Mouse (Mus musculus) liver, postnatal 0 days (tissue): Measurements from ENCODE around the gene Pfkl.

Experiments used
- CTCF ChIP-seq: sonication (generic); IDR thresholded peaks from 2 replicates; pipeline ENCODE4 v1.5.1; 2016; ENCODE audit warnings: antibody characterized with exemption, low read depth
- EP300 ChIP-seq: IDR thresholded peaks from 2 replicates; pipeline ENCODE4 v1.6.1; 2016; ENCODE audit warnings: antibody characterized with exemption, low read depth, mild to moderate bottlenecking

GRCm38 (mm10) chr10:78042697-78043405 is 33.0 kb upstream of the Pfkl start:
- no peak for TF ChIP-seq CTCF
- TF ChIP-seq EP300 = no peak
